ENCODE assay signal across 20 mouse cellular contexts in the genomic region with DNA sequence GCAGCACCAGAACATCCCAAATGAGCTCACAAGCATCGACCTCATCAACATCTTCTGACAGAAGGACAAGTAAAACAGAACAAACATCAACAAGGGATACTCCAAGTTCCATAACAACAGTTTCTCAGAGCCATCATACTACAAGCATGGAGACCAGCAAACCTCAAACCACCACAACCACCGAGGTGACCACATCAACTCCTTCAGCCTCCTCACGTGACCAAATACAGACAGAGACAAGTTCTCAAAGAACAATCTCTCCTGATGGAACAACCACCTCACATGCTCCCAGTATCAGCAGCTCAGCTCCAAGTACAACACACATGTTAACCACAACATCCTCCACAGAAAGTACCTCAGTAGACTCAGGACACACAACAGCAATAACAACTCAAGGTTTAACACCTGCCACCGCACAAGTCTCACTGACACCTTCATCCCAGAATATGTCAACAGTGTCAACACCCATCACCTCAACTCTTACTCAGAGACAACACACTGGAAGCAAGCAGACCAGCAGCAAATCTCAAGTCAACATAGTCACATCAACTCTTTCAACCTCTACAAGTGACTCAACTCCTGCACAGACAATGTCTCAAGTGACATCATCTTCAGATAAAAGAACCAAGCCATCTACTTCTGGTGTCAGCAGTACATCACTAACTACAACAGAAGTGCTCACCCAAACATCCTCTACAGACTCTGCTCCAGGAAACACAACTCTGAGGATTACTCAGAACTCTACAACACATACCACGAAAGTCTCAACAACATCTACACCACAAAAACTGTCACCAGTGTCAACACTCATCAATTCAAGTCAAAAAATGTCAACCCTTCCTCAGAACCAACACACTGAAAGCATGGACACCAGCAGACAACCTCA. TPM values are rescaled to one million over a fixed set of nuclear protein-coding genes. Genes with fewer than 3 reads are reported as not detected.
"Had no signal": no experiment of that assay in that cellular context is flagged by ENCODE, and none has a peak within 500 bp of the region (broad histone marks: within the 10 kb centered on the region; RNA-seq: fewer than 3 reads in every experiment).

No protein-coding gene starts in this region.

- H3K4me3 ChIP-seq: kidney, embryonic 15.5 days; left cerebral cortex, adult 2 months; limb, embryonic 10.5 days; liver, embryonic 15.5 days; midbrain, embryonic 13.5 days had no signal

- H3K27me3 ChIP-seq: kidney, embryonic 15.5 days; liver, embryonic 15.5 days; midbrain, embryonic 13.5 days had no signal

- DNase-seq: kidney, adult 2 months; kidney, postnatal 25 days; lung, adult 2 months; lung, postnatal 36 days; right cerebral cortex, postnatal 4 days; spleen, adult 18-20 months; thymus, adult 2 months; thymus, postnatal 36 days had no signal

- H3K4me2 ChIP-seq: kidney, embryonic 15.5 days; liver, embryonic 11.5 days; liver, embryonic 15.5 days; midbrain, embryonic 13.5 days had no signal

- H3K36me3 ChIP-seq: kidney, embryonic 15.5 days; limb, embryonic 10.5 days; liver, embryonic 15.5 days; midbrain, embryonic 13.5 days had no signal

RNA-seq across cellular contexts. Expression of gene Muc4, which starts 14.8 kb away (rescaled TPM):
- total RNA-seq: layer of hippocampus, postnatal 25 days; left cerebral cortex, adult 2 months; left cerebral cortex, postnatal 14 days; megakaryocyte progenitor cell, adult 5-6 weeks had no signal
- polyA plus RNA-seq: limb, embryonic 10.5 days; midbrain, embryonic 13.5 days had no signal

RNA-seq across cellular contexts. Expression of gene Muc20, which starts 46.8 kb away (rescaled TPM):
- total RNA-seq: layer of hippocampus, postnatal 25 days; left cerebral cortex, adult 2 months; left cerebral cortex, postnatal 14 days; megakaryocyte progenitor cell, adult 5-6 weeks had no signal
- polyA plus RNA-seq: limb, embryonic 10.5 days; liver, embryonic 11.5 days; midbrain, embryonic 13.5 days; neural tube, embryonic 14.5 days; stomach, embryonic 14.5 days had no signal

RNA-seq across cellular contexts. Expression of gene Smbd1, which starts 59.8 kb away (rescaled TPM):
- total RNA-seq: layer of hippocampus, postnatal 25 days; left cerebral cortex, adult 2 months; left cerebral cortex, postnatal 14 days; megakaryocyte progenitor cell, adult 5-6 weeks had no signal
- polyA plus RNA-seq: kidney, adult 2 months; kidney, embryonic 15.5 days; limb, embryonic 10.5 days; limb, embryonic 14.5 days; liver, embryonic 11.5 days; liver, embryonic 15.5 days; midbrain, embryonic 13.5 days; neural tube, embryonic 14.5 days; stomach, embryonic 14.5 days had no signal
